Mouse (Mus musculus) ES-E14 (cell line): Measurements from ENCODE around the gene Myo6. TPM values are rescaled to one million over a fixed set of nuclear protein-coding genes. Genes with fewer than 3 reads are reported as not detected.

ENCODE experiments used
- DNase-seq: peaks from one replicate; pipeline ENCODE4 v3.0.0-alpha.2; 2013; ENCODE audit warnings: low read depth, low spot score
- H3K27ac ChIP-seq: 2 replicates; pipeline ENCODE4 v1.5.1; 2012; ENCODE audit warnings: low read depth, mild to moderate bottlenecking, low read length, moderate library complexity, mixed read lengths; ENCODE audit not compliant: poor library complexity, insufficient read depth, severe bottlenecking
- H3K36me3 ChIP-seq: 2 replicates; pipeline ENCODE4 v1.6.1; 2012; ENCODE audit warnings: mild to moderate bottlenecking, low read length, moderate library complexity, mixed read lengths; ENCODE audit not compliant: control insufficient read depth, poor library complexity, insufficient read depth, severe bottlenecking
- H3K4me1 ChIP-seq, 2 experiments: fragments of 150-350 bp in 1 of 2; sonication (generic) in 1 of 2; 2 replicates each; pipeline ENCODE4 v1.6.1; 2012; ENCODE audit warnings: low read length in 2 of 2, mild to moderate bottlenecking in 1 of 2, mixed read lengths in 1 of 2; ENCODE audit not compliant: control insufficient read depth in 2 of 2, insufficient read depth in 2 of 2, poor library complexity in 1 of 2
- H3K4me3 ChIP-seq, 2 experiments: fragments of 150-350 bp in 1 of 2; sonication (generic) in 1 of 2; 2 replicates each; pipeline ENCODE4 v1.5.1; 2012; ENCODE audit warnings: low read length in 2 of 2, low read depth in 1 of 2, mild to moderate bottlenecking in 1 of 2, mixed read lengths in 1 of 2; ENCODE audit not compliant: insufficient read depth in 1 of 2, poor library complexity in 1 of 2, severe bottlenecking in 1 of 2
- H3K9ac ChIP-seq: 2 replicates; pipeline ENCODE4 v1.6.1; 2012; ENCODE audit warnings: low read depth, mild to moderate bottlenecking, low read length, mixed read lengths; ENCODE audit not compliant: poor library complexity, insufficient read depth, severe bottlenecking
- H3K9me3 ChIP-seq: fragments of 150-350 bp; sonication (generic); 2 replicates; pipeline ENCODE4 v1.6.1; 2012; ENCODE audit warnings: low read depth, mild to moderate bottlenecking, low read length; ENCODE audit not compliant: control insufficient read depth, insufficient read depth
- CHD2 ChIP-seq: IDR thresholded peaks from 2 replicates; pipeline ENCODE4 v1.6.1; 2014; ENCODE audit warnings: mild to moderate bottlenecking, low read depth, low read length, inconsistent platforms
- HCFC1 ChIP-seq: IDR thresholded peaks from 2 replicates; pipeline ENCODE4 v1.6.1; 2012; ENCODE audit warnings: low read length, inconsistent platforms, borderline replicate concordance; ENCODE audit not compliant: insufficient read depth
- MAFK ChIP-seq: IDR thresholded peaks from 2 replicates; pipeline ENCODE4 v1.6.1; 2014; ENCODE audit warnings: mild to moderate bottlenecking, low read depth, low read length, inconsistent platforms; ENCODE audit not compliant: insufficient read depth
- ZC3H11A ChIP-seq: IDR thresholded peaks from 2 replicates; pipeline ENCODE4 v1.6.1; 2012; ENCODE audit warnings: low read depth, mild to moderate bottlenecking, inconsistent platforms, low read length, borderline replicate concordance
- ZNF384 ChIP-seq: IDR thresholded peaks from 2 replicates; pipeline ENCODE4 v1.6.1; 2012; ENCODE audit warnings: low read depth, low read length, inconsistent platforms
- in situ Hi-C, 2 experiments: fragments of 600-800 bp; cut with MboI; formaldehyde crosslinking; loops; one replicate each; pipeline ENCODE4 v1.15.1; 2025; ENCODE audit warnings: low sequenced_read_pairs in 2 of 2, inconsistent platforms in 1 of 2; ENCODE audit not compliant: unreplicated experiment in 2 of 2
- total RNA-seq: library from RNA; depleted of rRNA; stranded (reverse); fragments of 300-350 nt; gene quantifications from 2 replicates; pipeline ENCODE4 v1.2.3, GENCODE M21; 2012

Myo6 gene
- total RNA-seq, 1 experiment: 9.0 TPM

DNA sequence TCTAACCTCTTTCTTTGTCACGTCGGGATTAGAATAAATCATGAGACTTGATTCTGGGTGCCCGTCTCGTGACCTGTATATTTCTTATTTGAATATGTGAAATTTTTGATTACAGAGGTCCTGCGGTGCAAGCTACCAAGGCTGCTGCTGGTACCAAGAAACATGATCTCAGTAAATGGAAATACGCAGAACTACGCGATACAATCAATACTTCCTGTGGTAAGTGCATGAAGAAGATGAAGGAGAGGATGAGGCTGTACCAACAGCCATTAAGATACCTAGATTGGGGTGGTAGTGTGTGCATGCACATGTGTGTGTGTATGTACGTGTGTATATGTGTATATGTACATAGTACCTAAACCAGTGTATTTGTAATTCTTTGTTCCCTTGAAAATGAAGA, 134.2 kb downstream of the Myo6 start:
- no peaks in the 10 kb centered on the region for H3K36me3 ChIP-seq
- H3K9me3 ChIP-seq: no peaks in the 10 kb centered on the region
- no peaks in the 10 kb centered on the region for H3K4me1 ChIP-seq
- H3K4me3 ChIP-seq: no peak overlapping the region
- no peak overlapping the region for H3K27ac ChIP-seq
- TF ChIP-seq ZNF384 (no peak), MAFK (no peak), ZC3H11A (no peak), HCFC1 (no peak), CHD2 (no peak)
- no peak for DNase-seq
- in situ Hi-C loops: no loop called here
- no peak overlapping the region for H3K9ac ChIP-seq

DNA sequence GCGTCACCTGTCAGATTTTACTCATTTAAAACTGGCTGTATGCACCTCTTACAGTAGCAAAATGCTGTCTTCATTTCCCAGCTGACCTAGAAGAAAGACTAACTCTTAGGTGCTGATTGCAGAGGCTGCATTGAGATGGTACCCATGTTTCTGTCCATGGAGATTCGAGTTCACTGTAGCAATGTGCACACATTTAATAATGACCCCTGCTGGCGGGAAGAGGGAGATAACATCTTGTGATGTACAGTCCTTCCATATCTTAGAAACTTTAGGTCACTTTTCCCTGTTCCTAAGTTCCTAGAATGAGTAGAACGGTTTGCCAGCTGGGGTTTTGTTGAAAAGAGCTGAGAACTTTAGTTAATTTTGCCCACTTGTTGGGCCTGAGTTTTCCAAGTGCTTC, 138.7 kb downstream of the Myo6 start:
- in situ Hi-C loops: no loop called here
- H3K27ac ChIP-seq: no peak overlapping the region
- H3K4me3 ChIP-seq: no peak overlapping the region
- H3K9ac ChIP-seq: no peak overlapping the region
- TF ChIP-seq ZC3H11A (no peak), CHD2 (no peak), MAFK (no peak), ZNF384 (no peak), HCFC1 (no peak)
- no peaks in the 10 kb centered on the region for H3K9me3 ChIP-seq
- peak; percentile 25 for DNase-seq
- H3K36me3 ChIP-seq: no peaks in the 10 kb centered on the region
- no peaks in the 10 kb centered on the region for H3K4me1 ChIP-seq

DNA sequence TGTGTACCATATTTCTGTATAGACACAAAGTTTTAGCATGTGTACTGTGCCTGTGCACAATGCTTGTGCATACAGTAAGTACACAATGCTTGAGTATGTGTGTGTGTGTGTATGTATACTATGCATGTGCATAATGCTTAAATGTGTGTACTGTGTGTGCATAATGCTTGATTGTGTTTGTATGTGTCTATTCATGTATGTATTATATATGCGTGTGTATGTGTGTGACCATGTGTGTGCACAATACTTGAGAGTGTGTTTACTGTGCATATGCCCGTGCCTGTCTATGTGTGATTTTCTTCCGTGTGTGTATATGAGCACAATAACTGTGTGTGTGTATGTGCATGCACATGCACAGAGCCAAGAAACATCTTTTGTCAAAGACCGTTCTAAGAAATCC, 141.6 kb downstream of the Myo6 start:
- no peak for TF ChIP-seq CHD2
- no peak for TF ChIP-seq MAFK
- in situ Hi-C loops: no loop called here
- DNase-seq: no peak
- H3K9me3 ChIP-seq: no peaks in the 10 kb centered on the region
- no peak overlapping the region for H3K27ac ChIP-seq
- H3K4me3 ChIP-seq: no peak overlapping the region
- H3K9ac ChIP-seq: no peak overlapping the region
- no peaks in the 10 kb centered on the region for H3K4me1 ChIP-seq
- no peaks in the 10 kb centered on the region for H3K36me3 ChIP-seq

DNA sequence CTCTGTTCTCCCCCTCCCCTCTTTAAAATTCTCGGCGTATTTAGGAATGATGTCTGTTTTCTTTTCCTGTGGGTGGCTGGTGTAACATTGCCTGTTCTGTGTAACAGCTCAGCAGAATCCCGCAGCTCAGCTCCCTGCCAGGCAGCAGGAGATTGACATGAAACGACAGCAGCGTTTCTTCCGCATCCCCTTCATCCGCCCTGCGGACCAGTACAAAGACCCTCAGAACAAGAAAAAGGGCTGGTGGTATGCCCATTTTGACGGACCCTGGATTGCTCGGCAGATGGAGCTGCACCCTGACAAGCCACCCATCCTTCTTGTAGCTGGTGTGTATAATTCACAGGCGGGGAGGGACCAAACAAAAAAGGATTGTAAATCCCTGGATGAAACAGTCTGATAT, 142.0 kb downstream of the Myo6 start:
- H3K4me3 ChIP-seq: no peak overlapping the region
- in situ Hi-C loops: no loop called here
- TF ChIP-seq MAFK (no peak), ZC3H11A (no peak), HCFC1 (no peak), CHD2 (no peak), ZNF384 (no peak)
- no peaks in the 10 kb centered on the region for H3K36me3 ChIP-seq
- no peak overlapping the region for H3K9ac ChIP-seq
- no peak for DNase-seq
- H3K27ac ChIP-seq: no peak overlapping the region
- no peaks in the 10 kb centered on the region for H3K9me3 ChIP-seq
- no peaks in the 10 kb centered on the region for H3K4me1 ChIP-seq

DNA sequence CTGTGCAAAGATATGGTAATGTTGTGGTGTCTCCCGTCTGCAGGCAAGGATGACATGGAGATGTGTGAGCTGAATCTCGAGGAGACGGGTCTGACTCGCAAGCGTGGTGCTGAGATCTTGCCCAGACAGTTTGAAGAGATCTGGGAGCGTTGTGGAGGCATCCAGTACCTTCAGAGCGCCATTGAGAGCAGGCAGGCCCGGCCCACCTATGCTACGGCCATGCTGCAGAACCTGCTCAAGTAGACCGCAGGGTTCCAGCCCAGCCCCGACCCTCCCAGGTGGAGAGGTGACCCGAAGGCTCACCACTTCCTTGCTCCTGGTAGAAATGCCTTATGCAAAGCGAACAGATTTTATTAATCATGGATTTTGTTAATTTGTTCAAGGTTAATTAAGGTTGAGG, 142.8 kb downstream of the Myo6 start:
- TF ChIP-seq HCFC1: no peak
- no peak for TF ChIP-seq CHD2
- no peak for TF ChIP-seq ZNF384
- TF ChIP-seq ZC3H11A: no peak
- TF ChIP-seq MAFK: no peak
- no peak for DNase-seq
- Histone ChIP-seq H3K4me3 (no peak overlapping the region), H3K4me1 (no peaks in the 10 kb centered on the region), H3K9ac (no peak overlapping the region), H3K9me3 (no peaks in the 10 kb centered on the region), H3K27ac (no peak overlapping the region), H3K36me3 (no peaks in the 10 kb centered on the region)
- in situ Hi-C loops: no loop called here
